Mouse (Mus musculus) thymus, postnatal 0 days (tissue): ENCODE measurements around the gene Cpsf6. TPM values are rescaled to one million over a fixed set of nuclear protein-coding genes. Genes with fewer than 3 reads are reported as not detected.

Experiments used
- DNase-seq: peaks from one replicate; pipeline ENCODE4 v3.0.0-alpha.2; 2015; ENCODE audit warnings: low spot score
- polyA plus RNA-seq: library from polyadenylated mRNA; unstranded; fragments of >200 nt; fragmentation: Nextera tagmentation; extraction: Ambion mirVana; gene quantifications from 2 replicates; pipeline ENCODE4 v1.2.1, GENCODE M21; 2015

Cpsf6 gene
- polyA plus RNA-seq, 1 experiment from 2014 or later, result 154 TPM

GRCm38 (mm10) chr10:117414726-117415125 lies 34.9 kb upstream of the Cpsf6 start:
- no peak for DNase-seq

- DNase-seq, result no peak
Observed at GRCm38 (mm10) chr10:117413562-117414527, 34.0 kb upstream of the Cpsf6 start.

- DNase-seq, result no peak
Observed at GRCm38 (mm10) chr10:117412474-117413057, 32.8 kb upstream of the Cpsf6 start.

GRCm38 (mm10) chr10:117411716-117412473 lies 32.1 kb upstream of the Cpsf6 start:
- no peak for DNase-seq

GRCm38 (mm10) chr10:117411131-117411530 lies 31.3 kb upstream of the Cpsf6 start:
- no peak for DNase-seq

GRCm38 (mm10) chr10:117410481-117411048 lies 30.8 kb upstream of the Cpsf6 start:
- DNase-seq, result no peak

GRCm38 (mm10) chr10:117409373-117410354 lies 29.8 kb upstream of the Cpsf6 start:
- DNase-seq, result no peak

GRCm38 (mm10) chr10:117408545-117409372 lies 28.9 kb upstream of the Cpsf6 start:
- DNase-seq, result no peak

GRCm38 (mm10) chr10:117407734-117408288 lies 28.0 kb upstream of the Cpsf6 start:
- DNase-seq, result no peak

- no peak for DNase-seq
Observed at GRCm38 (mm10) chr10:117406843-117407733, 27.3 kb upstream of the Cpsf6 start.

- DNase-seq, result no peak
Observed at GRCm38 (mm10) chr10:117406283-117406588, 26.4 kb upstream of the Cpsf6 start.

- DNase-seq, result no peak
Observed at GRCm38 (mm10) chr10:117405526-117406282, 25.9 kb upstream of the Cpsf6 start.

- no peak for DNase-seq
Observed at GRCm38 (mm10) chr10:117404384-117404783, 24.6 kb upstream of the Cpsf6 start.

GRCm38 (mm10) chr10:117403344-117403953 lies 23.6 kb upstream of the Cpsf6 start:
- no peak for DNase-seq

GRCm38 (mm10) chr10:117402403-117403333 lies 22.9 kb upstream of the Cpsf6 start:
- peak; percentile 57 for DNase-seq

GRCm38 (mm10) chr10:117401364-117401763 lies 21.5 kb upstream of the Cpsf6 start:
- DNase-seq, result no peak
